Mouse (Mus musculus) thymus, adult 2 months (tissue): ENCODE results near the gene Tmem200a. TPM values are rescaled to one million over a fixed set of nuclear protein-coding genes. Genes with fewer than 3 reads are reported as not detected.

Experiments
- DNase-seq: peaks from one replicate; pipeline ENCODE4 v3.0.0; 2021
- H3K27ac ChIP-seq: fragments of 200-500 bp; 2 replicates; pipeline ENCODE4 v1.5.1; 2012; ENCODE audit warnings: low read length, control low read depth; ENCODE audit not compliant: control insufficient read depth, insufficient read depth
- H3K27me3 ChIP-seq: fragments of 200-500 bp; 2 replicates; pipeline ENCODE4 v1.6.1; 2012; ENCODE audit warnings: mild to moderate bottlenecking, low read length, moderate library complexity, mixed read lengths; ENCODE audit not compliant: control insufficient read depth, insufficient read depth
- H3K36me3 ChIP-seq: fragments of 200-500 bp; 2 replicates; pipeline ENCODE4 v1.6.1; 2012; ENCODE audit warnings: mild to moderate bottlenecking, low read length, moderate library complexity; ENCODE audit not compliant: control insufficient read depth, insufficient read depth
- H3K4me1 ChIP-seq: fragments of 200-500 bp; replicated peaks from 2 replicates; pipeline ENCODE4 v1.6.1; 2012; ENCODE audit warnings: low read length; ENCODE audit not compliant: control insufficient read depth, insufficient read depth
- H3K4me3 ChIP-seq: fragments of 200-500 bp; 2 replicates; pipeline ENCODE4 v1.5.1; 2012; ENCODE audit warnings: mild to moderate bottlenecking, low read length, control low read depth, moderate library complexity; ENCODE audit not compliant: control insufficient read depth, insufficient read depth
- CTCF ChIP-seq: fragments of 200-500 bp; IDR thresholded peaks from 2 replicates; pipeline ENCODE4 v1.5.1; 2012; ENCODE audit warnings: mild to moderate bottlenecking, control low read depth, low read length, moderate library complexity, borderline replicate concordance; ENCODE audit not compliant: control insufficient read depth, poor library complexity, insufficient read depth; ENCODE audit errors: extremely low read depth
- POLR2A ChIP-seq: fragments of 200-500 bp; IDR thresholded peaks from 2 replicates; pipeline ENCODE4 v1.6.1; 2012; ENCODE audit warnings: mild to moderate bottlenecking, low read length, control low read depth, moderate library complexity; ENCODE audit not compliant: control insufficient read depth, poor library complexity, insufficient read depth; ENCODE audit errors: extremely low read depth
- whole genome bisulfite sequencing: fragments of 180-500 bp; shearing (Covaris S2); methylation state at CpG from one replicate; pipeline ENCODE4 v1.1.7; 2018; 5-methylcytosine and 5-hydroxymethylcytosine counted together
- polyA plus RNA-seq: library from polyadenylated mRNA; depleted of rRNA; stranded (reverse); fragments of >200 nt; gene quantifications from 2 replicates; pipeline ENCODE4 v1.2.3, GENCODE M21; 2012

Gene Tmem200a
- polyA plus RNA-seq, 1 experiment: 0.11 TPM

DNA sequence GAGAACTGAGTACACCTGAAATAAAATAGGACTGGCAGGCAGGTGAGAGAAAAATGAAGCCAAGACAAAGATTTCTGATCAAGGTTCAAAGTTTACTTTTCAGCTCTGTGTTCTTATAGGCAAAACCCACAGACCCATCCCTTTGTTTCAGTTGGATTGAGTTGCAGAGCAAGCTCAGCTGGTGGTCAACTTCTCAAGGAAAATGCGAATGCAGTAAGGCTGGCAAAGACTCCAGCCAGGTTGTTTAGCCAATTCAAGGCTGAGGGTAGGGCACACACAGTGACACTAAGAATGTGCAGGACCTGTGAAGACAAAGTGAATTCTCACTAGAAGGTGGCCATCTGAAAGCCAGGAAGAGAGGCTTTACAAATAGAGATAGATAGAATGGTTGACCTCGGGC, 94.8 kb downstream of the Tmem200a start:
- Histone ChIP-seq H3K4me1 (no peaks in the 10 kb centered on the region), H3K27ac (no peak overlapping the region), H3K27me3 (no peaks in the 10 kb centered on the region), H3K36me3 (no peaks in the 10 kb centered on the region), H3K4me3 (no peak overlapping the region)
- DNase-seq: no peak
- TF ChIP-seq CTCF (no peak), POLR2A (no peak)
- WGBS: 86% methylated on average over 2 of the region's 2 CpGs

DNA sequence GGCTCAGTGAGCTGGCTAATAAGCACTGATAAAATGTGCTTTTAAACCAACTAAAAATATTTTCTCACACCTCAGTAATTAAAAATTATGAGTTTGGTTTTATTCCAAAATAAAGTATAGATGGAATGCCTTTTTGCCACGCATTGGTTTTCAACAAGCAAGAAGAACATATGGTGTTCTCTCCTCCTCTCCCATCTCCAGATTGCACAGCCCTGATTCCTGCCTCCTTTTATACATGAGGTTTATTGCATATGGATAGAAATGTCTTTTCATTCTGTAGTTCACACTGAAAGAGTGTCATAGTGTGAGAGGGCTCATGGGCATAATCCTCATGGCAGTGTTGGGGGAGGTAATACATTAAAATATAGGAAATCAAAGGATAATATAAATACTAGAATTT, 96.2 kb downstream of the Tmem200a start:
- no peak overlapping the region for H3K27ac ChIP-seq
- TF ChIP-seq CTCF (no peak), POLR2A (no peak)
- H3K36me3 ChIP-seq: no peaks in the 10 kb centered on the region
- H3K4me1 ChIP-seq: no peaks in the 10 kb centered on the region
- no peaks in the 10 kb centered on the region for H3K27me3 ChIP-seq
- WGBS: 90% methylated on average over 1 of the region's 1 CpGs
- DNase-seq: no peak
- no peak overlapping the region for H3K4me3 ChIP-seq

DNA sequence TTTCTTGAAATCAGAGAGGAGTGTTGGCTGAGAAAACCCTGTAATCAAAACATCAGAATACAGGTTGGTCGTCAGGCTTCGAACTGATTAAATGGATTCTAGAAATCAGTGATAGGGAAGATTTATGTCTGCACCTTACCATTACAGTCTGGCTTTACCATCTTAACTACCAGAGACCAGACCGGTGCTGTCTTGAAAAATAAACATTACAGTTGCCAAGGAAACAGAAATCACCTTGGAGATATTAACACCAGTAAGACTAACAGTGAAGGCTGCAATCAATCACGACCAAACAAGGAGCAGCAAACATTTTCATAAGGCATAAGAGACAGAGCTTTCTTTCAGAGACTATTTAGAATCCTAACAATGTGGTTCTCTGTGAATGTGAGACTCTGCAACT, 116.0 kb downstream of the Tmem200a start:
- H3K27me3 ChIP-seq: no peaks in the 10 kb centered on the region
- no peak overlapping the region for H3K27ac ChIP-seq
- WGBS: 72% methylated on average over 4 of the region's 4 CpGs
- TF ChIP-seq POLR2A: no peak
- no peak for TF ChIP-seq CTCF
- no peaks in the 10 kb centered on the region for H3K4me1 ChIP-seq
- no peaks in the 10 kb centered on the region for H3K36me3 ChIP-seq
- no peak overlapping the region for H3K4me3 ChIP-seq
- DNase-seq: no peak

DNA sequence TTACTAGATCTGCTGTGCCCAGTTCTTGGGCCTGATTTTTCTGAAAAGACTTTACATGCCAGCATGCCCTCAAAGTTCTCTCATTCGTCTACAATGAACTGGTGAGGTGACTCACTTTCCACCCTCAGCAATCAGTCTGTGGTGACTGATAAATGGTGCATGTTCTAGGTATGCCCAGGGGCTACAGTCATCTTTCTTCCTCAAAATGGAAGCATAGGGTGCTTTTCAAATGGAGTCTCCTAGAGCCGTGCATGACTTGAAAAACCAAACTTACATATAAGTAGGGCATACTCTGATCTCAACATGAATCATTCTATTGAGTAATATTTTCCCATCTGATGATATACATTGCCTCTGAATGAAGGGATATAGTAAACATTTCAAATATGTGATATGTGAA, 117.8 kb downstream of the Tmem200a start:
- H3K4me1 ChIP-seq: no peaks in the 10 kb centered on the region
- DNase-seq: no peak
- 89% methylated on average over 2 of the region's 2 CpGs for WGBS
- no peaks in the 10 kb centered on the region for H3K36me3 ChIP-seq
- no peak for TF ChIP-seq CTCF
- no peak for TF ChIP-seq POLR2A
- H3K27me3 ChIP-seq: no peaks in the 10 kb centered on the region
- H3K4me3 ChIP-seq: no peak overlapping the region
- H3K27ac ChIP-seq: no peak overlapping the region

DNA sequence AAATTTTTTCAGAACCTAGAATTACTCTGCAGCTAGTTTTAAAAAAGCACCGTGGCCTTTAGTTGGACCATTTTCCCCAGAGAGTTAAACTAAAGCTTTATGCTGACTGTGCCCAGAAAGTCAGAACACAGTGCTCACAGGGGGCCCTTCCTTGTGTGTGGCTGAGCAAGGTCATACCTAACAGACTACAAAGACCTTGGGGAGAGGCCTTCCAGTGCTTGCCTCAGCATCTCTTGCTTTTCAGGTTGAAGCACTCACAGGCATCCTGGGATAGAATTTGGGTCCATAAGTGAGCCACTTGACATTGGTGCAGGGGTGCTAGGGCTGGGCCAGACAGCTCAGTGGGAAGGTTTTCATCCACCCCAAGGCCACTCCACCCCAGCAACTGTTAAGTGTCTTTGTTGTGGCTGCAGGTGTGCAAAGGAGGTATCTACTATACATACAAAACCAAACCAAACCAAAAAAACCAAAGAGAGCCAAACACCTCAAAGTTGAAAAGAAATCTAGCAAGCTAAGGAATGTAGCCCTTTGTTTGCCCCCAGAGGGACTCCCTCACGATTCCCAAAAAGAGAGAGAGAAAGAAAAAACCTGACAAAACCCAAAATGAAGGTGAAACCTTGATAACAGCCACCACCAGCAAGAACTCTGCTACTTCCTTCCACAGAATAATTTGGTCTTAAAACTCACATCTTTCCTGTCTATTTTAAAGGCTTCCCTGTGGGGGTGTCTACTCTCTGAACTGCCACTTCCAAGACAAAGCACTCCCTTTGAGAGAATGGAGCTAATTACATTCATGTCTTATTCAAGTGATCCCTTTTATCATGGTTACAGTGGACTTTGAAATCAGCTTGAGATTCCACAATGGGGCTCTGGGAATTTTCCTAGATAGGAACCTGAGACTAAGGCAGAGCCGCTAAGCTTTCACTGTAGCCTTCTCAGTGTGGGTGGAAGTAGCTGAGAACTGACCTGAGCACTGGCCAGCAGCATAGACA, 119.8 kb downstream of the Tmem200a start:
- Histone ChIP-seq H3K4me1 (no peaks in the 10 kb centered on the region), H3K27me3 (no peaks in the 10 kb centered on the region), H3K4me3 (no peak overlapping the region), H3K36me3 (no peaks in the 10 kb centered on the region), H3K27ac (no peak overlapping the region)
- DNase-seq: no peak
- no peak for TF ChIP-seq POLR2A
- TF ChIP-seq CTCF: no peak
- WGBS: 74% methylated on average over 3 of the region's 3 CpGs

- no peak for TF ChIP-seq CTCF
- no peak for TF ChIP-seq POLR2A
These were observed 124.1 kb downstream of the Tmem200a start for GRCm38 (mm10) chr10:25954641-25955228.

More at GRCm38 (mm10) chr10:25954641-25955228, 124.1 kb downstream of the Tmem200a start:
- WGBS: 78% methylated on average over 3 of the region's 3 CpGs
- Histone ChIP-seq H3K27ac (no peak overlapping the region), H3K36me3 (no peaks in the 10 kb centered on the region), H3K4me1 (no peaks in the 10 kb centered on the region), H3K27me3 (no peaks in the 10 kb centered on the region), H3K4me3 (no peak overlapping the region)
- no peak for DNase-seq
